Mouse (Mus musculus) intestine, embryonic 14.5 days (tissue): ENCODE data around the gene Nectin2. TPM values are rescaled to one million over a fixed set of nuclear protein-coding genes. Genes with fewer than 3 reads are reported as not detected.

Experiments used
- ATAC-seq: fragments of 200-750 bp; cut with Nextera tagmentation; replicated peaks from 2 replicates; pipeline ENCODE4 v1.8.0; 2017; ENCODE audit warnings: low read depth, moderate number of reproducible peaks, moderate TSS enrichment, moderate library complexity; ENCODE audit not compliant: low FRiP score, low TSS enrichment
- DNase-seq: peaks from one replicate; pipeline ENCODE4 v3.0.0-alpha.2; 2018; ENCODE audit warnings: low spot score
- H3K27ac ChIP-seq: fragments of 300-500 bp; sonication (generic); 2 replicates; pipeline ENCODE4 v1.5.1; 2014; ENCODE audit warnings: low read depth, mild to moderate bottlenecking, control low read depth
- H3K27me3 ChIP-seq: fragments of 300-500 bp; sonication (generic); replicated peaks from 2 replicates; pipeline ENCODE4 v1.6.1; 2014; ENCODE audit warnings: low read length, control low read depth; ENCODE audit not compliant: control insufficient read depth, insufficient read depth
- H3K36me3 ChIP-seq: fragments of 300-500 bp; sonication (generic); 2 replicates; pipeline ENCODE4 v1.6.1; 2014; ENCODE audit warnings: low read length, control low read depth; ENCODE audit not compliant: control insufficient read depth, insufficient read depth
- H3K4me1 ChIP-seq: fragments of 300-500 bp; sonication (generic); replicated peaks from 2 replicates; pipeline ENCODE4 v1.6.1; 2014; ENCODE audit warnings: low read length, control low read depth, mixed read lengths; ENCODE audit not compliant: control insufficient read depth, insufficient read depth
- H3K4me2 ChIP-seq: fragments of 300-500 bp; sonication (generic); 2 replicates; pipeline ENCODE4 v1.6.1; 2014; ENCODE audit warnings: low read length
- H3K4me3 ChIP-seq: fragments of 300-500 bp; sonication (generic); 2 replicates; pipeline ENCODE4 v1.5.1; 2014; ENCODE audit warnings: low read depth, low read length, control low read depth, mixed read lengths
- H3K9ac ChIP-seq: fragments of 300-500 bp; sonication (generic); 2 replicates; pipeline ENCODE4 v1.6.1; 2014; ENCODE audit warnings: mild to moderate bottlenecking, low read length
- H3K9me3 ChIP-seq: fragments of 300-500 bp; sonication (generic); 2 replicates; pipeline ENCODE4 v1.6.1; 2016; ENCODE audit warnings: low read length, control low read depth; ENCODE audit not compliant: control insufficient read depth
- WGBS: fragments of 180-500 bp; shearing (Covaris S2); extraction: QIAGEN DNeasy Blood & Tissue Kit; methylation state at CpG from one replicate; pipeline ENCODE4 v1.1.7; 2014; 5-methylcytosine and 5-hydroxymethylcytosine counted together
- polyA plus RNA-seq: library from polyadenylated mRNA; unstranded; fragments of >200 nt; fragmentation: Nextera tagmentation; extraction: Ambion mirVana; gene quantifications from 2 replicates; pipeline ENCODE4 v1.2.1, GENCODE M21; 2014

The Nectin2 gene
- polyA plus RNA-seq, 1 experiment from 2014 or later: 136 TPM

DNA sequence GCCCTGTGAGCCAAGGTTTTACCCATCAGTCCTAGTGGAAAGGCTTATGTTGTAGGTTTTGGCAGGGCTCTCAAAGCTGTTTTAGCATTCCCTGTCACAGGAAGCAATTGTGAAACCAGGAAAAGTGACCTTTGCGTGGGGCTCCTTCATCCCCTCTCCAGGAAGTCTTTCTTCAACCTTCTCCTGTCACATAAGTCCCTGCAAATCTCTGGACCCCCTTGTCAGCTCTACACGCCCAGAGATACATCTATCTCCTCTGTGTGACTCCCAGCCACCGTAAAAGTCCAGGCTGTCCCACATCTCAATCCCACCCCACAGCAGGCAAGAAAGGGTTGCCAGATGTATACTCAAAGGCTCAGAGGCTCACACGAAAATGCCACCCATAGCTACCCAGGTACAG is 21.4 kb upstream of the Nectin2 start:
- Histone ChIP-seq H3K36me3 (no peaks in the 10 kb centered on the region), H3K4me3 (no peak overlapping the region), H3K27me3 (no peaks in the 10 kb centered on the region), H3K4me1 (peaks cover 23% of the 10 kb centered on the region), H3K27ac (no peak overlapping the region), H3K9ac (no peak overlapping the region), H3K9me3 (no peaks in the 10 kb centered on the region), H3K4me2 (peak overlapping the region; percentile 72; the same call in 1 of the 2 replicates)
- DNase-seq: no peak
- ATAC-seq: no peak
- 45% methylated on average over 4 of the region's 4 CpGs for whole genome bisulfite sequencing

DNA sequence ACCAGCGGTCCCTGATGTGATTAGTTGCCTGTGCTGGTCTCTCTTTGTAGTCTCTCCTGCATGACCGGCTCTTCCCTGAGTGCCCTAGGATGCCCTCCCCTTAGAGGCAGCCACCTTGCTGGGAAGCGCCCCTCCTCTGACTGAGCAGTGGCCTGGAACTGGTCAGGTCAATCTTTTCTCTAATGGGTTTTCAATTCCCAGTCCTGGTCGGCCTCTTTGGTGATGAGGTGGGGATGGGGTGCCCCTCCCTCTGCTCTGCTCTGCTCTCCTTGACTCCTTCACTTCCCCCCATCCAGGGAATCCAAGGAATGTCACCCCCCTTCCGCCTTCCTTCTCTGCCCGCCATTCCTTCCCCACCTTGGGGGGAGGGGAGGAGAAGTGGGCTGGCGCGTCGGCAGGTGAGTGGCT is 20.7 kb upstream of the Nectin2 start, which contains the start of gene Bcam:
TSS of gene Bcam (minus strand) at position 33 of the 408 bp plus-strand sequence.
- peak; percentile 51 for ATAC-seq
- Histone ChIP-seq H3K36me3 (peaks cover 5% of the 10 kb centered on the region; the same call in 1 of the 2 replicates), H3K4me3 (peak within 1 kb of the TSS; percentile 55), H3K4me1 (peaks cover 23% of the 10 kb centered on the region), H3K4me2 (peak within 1 kb of the TSS; percentile 72), H3K9ac (peak within 1 kb of the TSS; percentile 64), H3K27ac (0 out of 2 replicates have a peak within 1 kb of the TSS, but pooled peaks have one; percentile 24), H3K27me3 (no peaks in the 10 kb centered on the region), H3K9me3 (no peaks in the 10 kb centered on the region)
- DNase-seq: no peak
- 2% methylated on average over 9 of the region's 9 CpGs for WGBS

- 0 out of 2 replicates have a peak overlapping the region, but pooled peaks have one; percentile 24 for H3K27ac ChIP-seq
These were observed 20.1 kb upstream of the Nectin2 start for GRCm38 (mm10) chr7:19770375-19770754.

DNA sequence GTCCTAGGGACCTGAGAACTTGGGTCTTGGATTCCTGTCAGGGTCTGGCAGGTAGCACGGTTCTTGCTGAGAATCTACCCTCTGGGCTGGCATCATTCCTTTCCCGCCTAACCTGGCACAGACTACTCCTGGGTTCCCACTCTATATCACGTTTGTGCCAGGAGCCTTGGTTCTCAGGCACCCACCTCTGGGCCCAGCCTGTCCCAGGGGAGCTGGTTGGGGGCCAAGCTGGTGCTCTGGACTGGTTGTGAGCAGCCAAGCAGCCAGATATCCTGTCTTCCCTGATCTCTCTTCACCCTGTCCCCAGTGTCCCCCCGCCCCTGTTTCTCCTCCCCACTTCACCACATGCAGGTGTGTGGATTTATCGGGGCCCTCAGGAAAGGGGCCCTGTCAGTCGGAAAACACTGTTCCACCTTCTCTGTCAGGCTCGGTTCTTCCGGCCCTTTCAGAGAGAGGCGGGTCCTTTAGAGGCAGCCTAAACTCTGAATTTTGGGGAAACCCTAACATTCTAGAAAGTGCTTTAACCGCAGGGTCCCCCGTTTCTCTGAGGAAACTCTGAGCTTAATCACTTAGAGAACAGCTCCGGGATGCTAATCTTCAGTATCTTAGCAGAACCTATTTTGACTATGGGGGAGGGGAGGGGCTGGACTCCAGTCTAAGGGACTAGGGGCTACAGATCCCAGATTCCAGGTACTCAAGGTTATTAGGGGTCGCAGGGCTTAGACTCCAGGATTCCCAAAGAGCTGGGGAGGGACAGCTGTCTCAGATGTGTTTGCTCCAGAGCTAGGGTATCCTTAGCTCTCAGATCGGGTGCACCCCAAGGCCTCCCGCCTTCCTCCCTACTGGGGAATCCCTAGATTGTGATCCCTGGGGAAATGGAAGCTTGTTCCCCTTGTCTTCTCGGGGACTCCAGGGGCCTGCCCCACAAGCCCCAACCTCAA is 19.4 kb upstream of the Nectin2 start:
- Histone ChIP-seq H3K27me3 (no peaks in the 10 kb centered on the region), H3K27ac (0 out of 2 replicates have a peak overlapping the region, but pooled peaks have one; percentile 24), H3K4me3 (peak overlapping the region; percentile 55), H3K36me3 (peaks cover 14% of the 10 kb centered on the region), H3K9me3 (no peaks in the 10 kb centered on the region), H3K9ac (peak overlapping the region; percentile 64), H3K4me1 (peaks cover 23% of the 10 kb centered on the region), H3K4me2 (peak overlapping the region; percentile 72)
- peak; percentile 16 for ATAC-seq
- no peak for DNase-seq
- 6% methylated on average over 16 of the region's 16 CpGs for WGBS

More at GRCm38 (mm10) chr7:19770375-19770754, 20.1 kb upstream of the Nectin2 start:
- peak overlapping the region; percentile 72 for H3K4me2 ChIP-seq
- H3K9ac ChIP-seq: peak overlapping the region; percentile 64
- no peaks in the 10 kb centered on the region for H3K27me3 ChIP-seq
- no peaks in the 10 kb centered on the region for H3K9me3 ChIP-seq
- peak; percentile 76 for ATAC-seq
- under 1% methylated on average over 28 of the region's 28 CpGs for WGBS
- peaks cover 7% of the 10 kb centered on the region; the same call in 1 of the 2 replicates for H3K36me3 ChIP-seq
- peak; percentile 98 for DNase-seq
- peak overlapping the region; percentile 55 for H3K4me3 ChIP-seq
- H3K4me1 ChIP-seq: peaks cover 23% of the 10 kb centered on the region

DNA sequence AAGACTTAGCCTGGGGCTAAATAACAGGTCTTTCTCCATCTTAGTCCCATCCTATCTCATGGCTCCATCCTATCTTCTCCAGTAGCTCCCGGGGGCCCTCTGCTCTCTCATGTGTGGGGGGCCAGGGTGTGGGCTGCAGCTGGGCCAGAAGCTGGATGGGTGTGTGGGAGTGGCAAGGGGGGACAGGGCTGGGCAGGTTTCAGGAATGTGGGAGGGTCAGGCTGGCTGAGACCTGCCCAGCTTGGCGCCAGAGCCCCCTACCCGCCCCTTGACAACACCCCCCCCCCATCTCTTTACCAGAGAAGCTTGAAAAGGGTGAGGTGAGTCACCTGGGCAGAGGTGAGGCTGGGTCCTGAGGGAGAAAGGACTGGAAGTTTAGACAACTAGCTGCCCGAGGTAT is 18.7 kb upstream of the Nectin2 start:
- ATAC-seq (peak; percentile 28), DNase-seq (no peak)
- Histone ChIP-seq H3K9me3 (no peaks in the 10 kb centered on the region), H3K36me3 (peaks cover 21% of the 10 kb centered on the region), H3K4me2 (peak overlapping the region; percentile 72), H3K27ac (no peak overlapping the region), H3K27me3 (no peaks in the 10 kb centered on the region), H3K9ac (peak overlapping the region; percentile 64), H3K4me1 (peaks cover 23% of the 10 kb centered on the region), H3K4me3 (peak overlapping the region; percentile 55)
- WGBS: 13% methylated on average over 4 of the region's 4 CpGs

DNA sequence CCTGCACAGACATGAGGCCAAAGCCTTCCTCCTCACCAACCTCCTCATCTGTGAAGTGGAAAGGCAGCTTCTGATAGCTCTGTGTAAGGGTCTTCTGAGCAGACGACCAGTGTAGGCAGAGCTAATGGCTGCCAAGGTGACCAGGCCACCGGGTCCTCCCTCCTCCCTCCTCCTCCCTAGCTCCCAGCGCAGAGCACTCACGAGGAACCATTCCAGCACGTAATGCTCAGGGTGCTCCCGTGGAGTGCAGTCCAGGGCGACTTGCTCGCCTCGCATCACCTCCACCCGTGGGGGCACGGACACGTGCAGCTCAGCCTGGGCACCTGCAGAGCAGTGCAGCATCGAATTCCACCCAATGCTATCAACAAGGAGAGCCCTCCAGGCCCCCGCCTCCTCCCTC is 18.0 kb upstream of the Nectin2 start:
- DNase-seq: no peak

DNA sequence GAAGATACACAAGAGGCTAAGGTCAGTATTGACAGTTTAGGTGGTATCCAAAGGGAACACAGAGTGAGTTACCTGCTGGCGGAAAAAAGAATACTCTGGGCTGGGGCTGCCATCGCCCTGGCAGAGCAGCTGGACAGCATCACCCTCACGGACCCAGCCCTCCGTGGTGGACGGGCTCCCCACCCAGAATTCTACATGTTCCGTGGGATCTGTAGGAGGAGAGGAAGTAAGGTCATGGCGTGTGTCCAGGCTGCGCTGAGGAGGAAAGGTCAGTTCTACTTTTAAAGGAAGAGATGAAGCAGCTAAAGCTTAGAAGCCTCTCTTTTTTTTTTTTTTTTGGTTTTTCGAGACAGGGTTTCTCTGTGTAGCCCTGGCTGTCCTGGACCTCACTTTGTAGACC is 14.3 kb upstream of the Nectin2 start:
- WGBS: 87% methylated on average over 8 of the region's 9 CpGs
- no peak overlapping the region for H3K27ac ChIP-seq
- no peak overlapping the region for H3K4me3 ChIP-seq
- DNase-seq (no peak), ATAC-seq (no peak)
- H3K27me3 ChIP-seq: no peaks in the 10 kb centered on the region
- H3K4me1 ChIP-seq: peaks cover 12% of the 10 kb centered on the region
- peaks cover 36% of the 10 kb centered on the region for H3K36me3 ChIP-seq
- no peaks in the 10 kb centered on the region for H3K9me3 ChIP-seq
- no peak overlapping the region for H3K4me2 ChIP-seq
- H3K9ac ChIP-seq: no peak overlapping the region

More for the DNA sequence above, 18.0 kb upstream of the Nectin2 start:
- Histone ChIP-seq H3K9me3 (no peaks in the 10 kb centered on the region), H3K4me1 (peaks cover 23% of the 10 kb centered on the region), H3K4me3 (no peak overlapping the region), H3K9ac (no peak overlapping the region), H3K4me2 (peak overlapping the region; percentile 72; the same call in 1 of the 2 replicates), H3K36me3 (peaks cover 26% of the 10 kb centered on the region), H3K27ac (no peak overlapping the region), H3K27me3 (no peaks in the 10 kb centered on the region)
- no peak for ATAC-seq
- 68% methylated on average over 14 of the region's 14 CpGs for WGBS

DNA sequence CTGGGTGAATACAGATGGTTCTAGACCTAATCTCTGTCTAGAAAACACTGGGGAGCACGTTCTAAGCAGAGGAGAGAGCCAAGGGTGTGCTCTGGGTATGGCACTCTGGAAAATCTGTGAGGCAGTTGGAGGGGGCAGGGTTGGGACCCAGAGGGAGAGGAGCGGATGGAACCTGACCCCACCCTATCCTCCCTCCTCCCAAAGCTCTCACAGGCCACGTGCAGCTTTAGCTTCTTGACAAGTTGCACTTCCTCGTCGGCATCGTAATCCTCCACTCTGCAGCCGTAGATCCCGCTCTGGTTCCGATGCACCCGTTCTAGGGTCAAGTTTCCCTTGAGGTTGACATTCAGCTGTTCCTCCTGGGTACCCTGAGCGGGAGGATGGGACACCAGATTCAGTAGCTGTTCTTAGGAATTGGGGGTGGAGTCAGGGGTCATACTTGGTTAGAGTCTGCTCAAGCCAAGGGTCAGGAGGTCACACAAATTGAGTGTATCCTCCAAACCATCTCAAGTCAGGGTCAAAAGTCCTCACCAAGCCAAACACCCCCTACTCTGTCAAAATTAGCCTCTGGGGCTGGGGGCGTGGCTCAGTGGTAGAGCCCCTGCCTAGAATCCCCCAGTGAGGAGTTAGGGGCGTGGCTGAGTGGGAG is 13.7 kb upstream of the Nectin2 start:
- no peak overlapping the region for H3K4me3 ChIP-seq
- no peaks in the 10 kb centered on the region for H3K9me3 ChIP-seq
- H3K36me3 ChIP-seq: peaks cover 36% of the 10 kb centered on the region
- H3K9ac ChIP-seq: no peak overlapping the region
- no peaks in the 10 kb centered on the region for H3K27me3 ChIP-seq
- no peak overlapping the region for H3K4me2 ChIP-seq
- no peak overlapping the region for H3K27ac ChIP-seq
- no peak for DNase-seq
- WGBS: 78% methylated on average over 13 of the region's 13 CpGs
- ATAC-seq: no peak
- peaks cover 6% of the 10 kb centered on the region for H3K4me1 ChIP-seq
